Mouse (Mus musculus) olfactory bulb, adult 2 months (tissue): ENCODE results near the gene 2310011J03Rik.

ENCODE experiments used
- CTCF ChIP-seq: fragments of 200-500 bp; IDR thresholded peaks from 2 replicates; pipeline ENCODE4 v1.5.1; 2012; ENCODE audit warnings: low read depth, mild to moderate bottlenecking, low read length, moderate library complexity; ENCODE audit not compliant: insufficient read depth
- POLR2A ChIP-seq: fragments of 200-500 bp; IDR thresholded peaks from 2 replicates; pipeline ENCODE4 v1.6.1; 2012; ENCODE audit warnings: mild to moderate bottlenecking, low read depth, low read length, moderate library complexity; ENCODE audit not compliant: insufficient read depth

DNA sequence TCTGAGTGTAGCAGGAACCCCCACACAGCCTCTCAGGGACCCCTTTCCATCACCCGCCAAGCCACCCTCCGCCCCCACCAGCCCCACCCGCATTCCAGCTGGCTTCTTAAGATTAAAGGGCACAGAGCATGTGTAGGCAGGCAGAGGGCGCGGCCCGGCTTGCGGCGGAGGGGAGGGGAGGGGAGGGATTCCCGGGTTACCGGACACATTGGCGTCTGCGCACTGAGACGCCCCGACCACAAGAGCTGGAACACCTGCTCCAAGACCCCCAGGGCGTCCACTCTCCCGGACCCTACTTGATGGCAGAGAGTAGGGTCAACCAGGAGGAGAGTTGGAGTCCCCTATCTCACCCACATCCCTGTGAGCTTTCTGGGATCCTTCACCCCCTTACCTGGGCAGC lies 24.8 kb upstream of the 2310011J03Rik start:
- TF ChIP-seq CTCF, result no peak
- TF ChIP-seq POLR2A, result no peak
